Mouse (Mus musculus): ENCODE results near the gene Nelfa. TPM values are rescaled to one million over a fixed set of nuclear protein-coding genes. Genes with fewer than 3 reads are reported as not detected.

The Nelfa gene
- polyA plus RNA-seq, 1 experiment from 2014 or later = 53.3 TPM

DNA sequence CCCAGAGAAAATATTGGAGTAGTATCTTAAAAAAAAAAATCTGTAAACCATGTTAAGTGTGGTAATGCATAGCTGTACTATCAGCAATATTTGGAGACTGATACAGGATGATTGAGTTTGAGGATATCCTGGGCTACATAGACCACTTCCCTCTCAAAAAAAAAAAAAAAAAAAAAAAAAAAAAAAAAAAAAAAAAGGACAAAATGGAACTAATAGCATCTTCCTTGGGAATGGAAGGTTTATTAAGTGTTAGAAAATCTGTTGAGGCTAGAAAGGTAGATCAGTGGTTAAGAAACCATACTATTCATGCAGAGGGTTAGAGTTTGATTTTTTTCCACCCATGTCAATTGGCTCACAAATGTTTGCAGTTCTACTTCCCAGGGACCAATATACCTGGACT is 78.5 kb downstream of the Nelfa start:
- Histone ChIP-seq H3K4me3 (no peak overlapping the region), H3K4me2 (no peak overlapping the region), H3K27ac (no peak overlapping the region), H3K27me3 (no peaks in the 10 kb centered on the region), H3K9ac (no peak overlapping the region), H3K36me3 (peaks cover 67% of the 10 kb centered on the region), H3K4me1 (no peaks in the 10 kb centered on the region), H3K9me3 (no peaks in the 10 kb centered on the region)
- ATAC-seq (ENCODE audit: insufficient number of reproducible peaks, low FRiP score, low TSS enrichment, low read depth) = no peak

DNA sequence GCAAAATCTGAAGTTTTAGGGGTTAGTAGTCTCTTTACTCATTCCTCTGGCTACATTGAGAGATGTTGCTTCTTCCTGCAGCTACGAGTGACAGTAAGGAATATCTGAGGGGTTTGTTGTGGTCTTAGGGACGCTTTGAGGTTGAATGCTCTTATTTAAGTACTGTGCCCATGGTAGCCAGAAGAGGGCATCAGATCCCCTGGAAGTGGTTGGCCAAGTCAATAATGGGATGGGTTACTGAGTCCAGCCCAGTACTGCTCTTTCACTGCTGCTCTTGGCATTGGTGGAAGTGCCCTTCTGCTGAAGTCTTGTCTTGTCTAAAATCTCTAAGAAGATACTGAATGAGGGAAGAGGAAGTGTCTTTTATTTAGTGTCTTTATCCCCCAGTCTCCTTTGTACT is 82.2 kb downstream of the Nelfa start:
- Histone ChIP-seq H3K4me1 (no peaks in the 10 kb centered on the region), H3K9me3 (no peaks in the 10 kb centered on the region), H3K9ac (no peak overlapping the region), H3K27ac (no peak overlapping the region), H3K4me3 (no peak overlapping the region), H3K36me3 (peaks cover 49% of the 10 kb centered on the region), H3K27me3 (no peaks in the 10 kb centered on the region), H3K4me2 (no peak overlapping the region)
- no peak for ATAC-seq (ENCODE audit: insufficient number of reproducible peaks, low FRiP score, low TSS enrichment, low read depth)
- 86% methylated on average over 2 of the region's 2 CpGs for WGBS

GRCm38 (mm10) chr5:33853086-33853485 is 83.1 kb downstream of the Nelfa start:
- Histone ChIP-seq H3K4me2 (no peak overlapping the region), H3K4me3 (no peak overlapping the region), H3K9ac (no peak overlapping the region), H3K36me3 (peaks cover 41% of the 10 kb centered on the region), H3K4me1 (no peaks in the 10 kb centered on the region), H3K27me3 (no peaks in the 10 kb centered on the region), H3K27ac (no peak overlapping the region), H3K9me3 (no peaks in the 10 kb centered on the region)
- no peak for ATAC-seq (ENCODE audit: insufficient number of reproducible peaks, low FRiP score, low TSS enrichment, low read depth)
- 97% methylated on average over 1 of the region's 1 CpGs for WGBS

- WGBS = 93% methylated on average over 4 of the region's 4 CpGs
- Histone ChIP-seq H3K9ac (no peak overlapping the region), H3K36me3 (peaks cover 37% of the 10 kb centered on the region), H3K4me2 (no peak overlapping the region), H3K27me3 (no peaks in the 10 kb centered on the region), H3K27ac (no peak overlapping the region), H3K4me1 (no peaks in the 10 kb centered on the region), H3K9me3 (no peaks in the 10 kb centered on the region), H3K4me3 (no peak overlapping the region)
- no peak for ATAC-seq (ENCODE audit: insufficient number of reproducible peaks, low FRiP score, low TSS enrichment, low read depth)
Observed at GRCm38 (mm10) chr5:33851466-33851865, 84.7 kb downstream of the Nelfa start.

Small RNAs within 50 kb of the gene (microRNA-seq; reads per million reads assigned to microRNA genes)
- not detected for gene Mir7024

Other genes starting within 250 kb of the Nelfa start
- 33.5 and 37.1 TPM in 2 replicates for gene Fgfr3, start 214.7 kb downstream of the Nelfa start, polyA plus RNA-seq (2015; fragmentation: Nextera tagmentation; extraction: Ambion mirVana)
- gene Letm1, start 153.6 kb downstream of the Nelfa start, polyA plus RNA-seq (2015; fragmentation: Nextera tagmentation; extraction: Ambion mirVana) = 40.8 and 41.7 TPM in 2 replicates
- gene Nsd2, start 115.7 kb downstream of the Nelfa start, polyA plus RNA-seq (2015; fragmentation: Nextera tagmentation; extraction: Ambion mirVana) = 32.1 and 37.1 TPM in 2 replicates
- gene Gm1673, start 47.0 kb upstream of the Nelfa start, polyA plus RNA-seq (2015; fragmentation: Nextera tagmentation; extraction: Ambion mirVana) = 64.5 and 96.5 TPM in 2 replicates
- gene Nat8l, start 59.6 kb upstream of the Nelfa start, polyA plus RNA-seq (2015; fragmentation: Nextera tagmentation; extraction: Ambion mirVana) = 0.36 and 0.43 TPM in 2 replicates
- gene Poln, start 233.0 kb upstream of the Nelfa start, polyA plus RNA-seq (2015; fragmentation: Nextera tagmentation; extraction: Ambion mirVana) = 3.3 and 3.9 TPM in 2 replicates
- 28.1 and 29.4 TPM in 2 replicates for gene Haus3, start 233.1 kb upstream of the Nelfa start, polyA plus RNA-seq (2015; fragmentation: Nextera tagmentation; extraction: Ambion mirVana)